Mouse (Mus musculus): Measurements from ENCODE around the gene Thrap3. TPM values are rescaled to one million over a fixed set of nuclear protein-coding genes. Genes with fewer than 3 reads are reported as not detected.

Gene Thrap3
- total and polyA plus RNA-seq, 3 experiments, result 37.9 to 118 (median 100) TPM

DNA sequence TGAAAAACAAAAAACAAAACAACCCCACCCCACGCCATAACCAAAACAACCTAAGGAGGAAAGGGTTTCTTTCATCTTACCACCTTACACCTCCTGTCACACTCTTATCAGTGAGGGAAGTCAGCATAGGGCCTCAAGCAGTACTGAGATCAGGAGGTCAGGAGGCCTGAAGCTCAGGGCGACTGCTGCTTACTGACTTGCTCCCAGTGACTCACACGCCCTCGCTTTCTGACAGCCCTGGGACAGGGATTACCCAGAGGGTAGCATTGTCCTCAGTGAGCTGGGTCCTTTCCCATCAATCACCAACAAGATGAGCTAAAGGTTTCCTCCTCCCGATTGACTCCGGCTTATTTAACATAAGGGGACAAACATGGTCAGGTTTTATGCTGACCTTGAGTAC, 4.5 kb upstream of the Thrap3 start:
- H3K27ac ChIP-seq, result no peak overlapping the region
- DNase-seq, result no peak
- no peak overlapping the region for H3K9ac ChIP-seq (ENCODE audit: low read depth, low read length)
- H3K4me1 ChIP-seq (ENCODE audit: control insufficient read depth, insufficient read depth, low read length), result peaks cover 1% of the 10 kb centered on the region; the same call in 1 of the 2 replicates
- intact Hi-C loops (cut with DNase I), result no loop called here
- H3K79me2 ChIP-seq (replicated peaks; ENCODE audit: control insufficient read depth, insufficient read depth, low read length), result no peaks in the 10 kb centered on the region
- H3K36me3 ChIP-seq (ENCODE audit: control insufficient read depth, insufficient read depth, low read length), result no peaks in the 10 kb centered on the region
- H3K27me3 ChIP-seq (ENCODE audit: control insufficient read depth, insufficient read depth, low read length), result no peaks in the 10 kb centered on the region
- TF ChIP-seq CTCF (IDR thresholded peaks at IDR 0.05) (no peak), EP300 (IDR thresholded peaks at IDR 0.05; ENCODE audit: insufficient read depth, low read depth, low read length) (no peak), POLR2A (IDR thresholded peaks at IDR 0.05; ENCODE audit: insufficient read depth, low read depth, low read length) (no peak)
- no peak overlapping the region for H3K4me3 ChIP-seq
- 74% methylated on average over 6 of the region's 6 CpGs for WGBS

DNA sequence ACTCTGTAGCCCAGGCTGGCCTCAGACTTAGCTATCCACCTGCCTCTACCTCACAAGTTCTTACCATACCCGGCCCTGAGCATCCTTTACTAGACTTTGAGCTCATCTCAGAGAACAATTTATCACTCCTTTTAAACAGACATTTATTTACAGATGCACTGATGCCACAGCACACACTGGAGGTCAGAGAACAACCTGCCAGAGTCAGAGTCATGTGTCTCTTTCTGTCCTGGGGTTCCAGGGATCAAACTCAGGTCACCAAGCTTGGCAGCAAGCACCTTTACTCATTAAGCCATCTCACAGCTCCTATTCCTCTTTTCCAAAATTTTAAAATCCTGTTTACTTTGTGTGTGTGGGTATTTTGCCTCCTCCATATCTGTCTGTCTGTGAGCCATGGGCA, 2.8 kb upstream of the Thrap3 start:
- no peaks in the 10 kb centered on the region for H3K27me3 ChIP-seq (ENCODE audit: control insufficient read depth, insufficient read depth, low read length)
- 79% methylated on average over 1 of the region's 1 CpGs for WGBS
- no peak overlapping the region for H3K9ac ChIP-seq (ENCODE audit: low read depth, low read length)
- H3K79me2 ChIP-seq (replicated peaks; ENCODE audit: control insufficient read depth, insufficient read depth, low read length), result no peaks in the 10 kb centered on the region; the same call in 1 of the 2 replicates
- H3K27ac ChIP-seq, result no peak overlapping the region
- intact Hi-C loops (cut with DNase I), result no loop called here
- peaks cover 7% of the 10 kb centered on the region for H3K36me3 ChIP-seq (ENCODE audit: control insufficient read depth, insufficient read depth, low read length)
- TF ChIP-seq CTCF (IDR thresholded peaks at IDR 0.05), result no peak
- TF ChIP-seq POLR2A (IDR thresholded peaks at IDR 0.05; ENCODE audit: insufficient read depth, low read depth, low read length), result no peak
- no peak for TF ChIP-seq EP300 (IDR thresholded peaks at IDR 0.05; ENCODE audit: insufficient read depth, low read depth, low read length)
- no peak for DNase-seq
- H3K4me3 ChIP-seq, result no peak overlapping the region
- H3K4me1 ChIP-seq (ENCODE audit: control insufficient read depth, insufficient read depth, low read length), result peaks cover 6% of the 10 kb centered on the region

DNA sequence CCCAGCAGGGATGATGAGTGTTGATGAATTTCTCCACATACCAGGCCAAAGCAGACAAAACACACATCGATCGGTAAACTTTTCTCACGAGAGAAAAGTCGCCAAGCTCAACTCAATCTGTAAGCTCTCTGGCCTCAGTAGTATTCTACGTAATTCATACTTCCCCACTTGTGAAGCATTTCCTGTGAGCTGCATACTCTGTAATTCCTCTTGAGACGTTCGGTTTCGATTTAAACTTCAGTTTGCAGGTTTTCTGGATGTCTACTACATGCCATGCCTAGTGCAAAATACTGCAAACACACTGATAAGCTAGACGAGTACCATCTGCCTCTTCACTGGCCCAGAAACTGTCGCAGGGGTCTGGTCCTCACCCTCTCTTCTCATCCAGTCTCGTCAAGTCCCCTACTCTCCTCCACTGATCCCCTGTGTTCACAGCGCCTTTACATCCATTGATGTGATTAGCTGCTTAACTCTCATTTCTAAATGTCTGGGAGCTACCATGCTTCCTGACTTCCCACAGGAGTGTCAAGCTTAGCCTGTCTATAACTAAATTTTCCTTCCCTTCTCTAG, 2.2 kb upstream of the Thrap3 start:
- H3K9ac ChIP-seq (ENCODE audit: low read depth, low read length), result no peak overlapping the region
- H3K4me1 ChIP-seq (ENCODE audit: control insufficient read depth, insufficient read depth, low read length), result peaks cover 8% of the 10 kb centered on the region
- peaks cover 13% of the 10 kb centered on the region for H3K36me3 ChIP-seq (ENCODE audit: control insufficient read depth, insufficient read depth, low read length)
- DNase-seq, result no peak
- intact Hi-C loops (cut with DNase I), result no loop called here
- no peak overlapping the region for H3K27ac ChIP-seq
- no peaks in the 10 kb centered on the region; the same call in 1 of the 2 replicates for H3K79me2 ChIP-seq (replicated peaks; ENCODE audit: control insufficient read depth, insufficient read depth, low read length)
- WGBS, result 61% methylated on average over 12 of the region's 12 CpGs
- H3K27me3 ChIP-seq (ENCODE audit: control insufficient read depth, insufficient read depth, low read length), result no peaks in the 10 kb centered on the region
- TF ChIP-seq CTCF (IDR thresholded peaks at IDR 0.05), result no peak
- no peak for TF ChIP-seq EP300 (IDR thresholded peaks at IDR 0.05; ENCODE audit: insufficient read depth, low read depth, low read length)
- no peak for TF ChIP-seq POLR2A (IDR thresholded peaks at IDR 0.05; ENCODE audit: insufficient read depth, low read depth, low read length)
- H3K4me3 ChIP-seq, result no peak overlapping the region

DNA sequence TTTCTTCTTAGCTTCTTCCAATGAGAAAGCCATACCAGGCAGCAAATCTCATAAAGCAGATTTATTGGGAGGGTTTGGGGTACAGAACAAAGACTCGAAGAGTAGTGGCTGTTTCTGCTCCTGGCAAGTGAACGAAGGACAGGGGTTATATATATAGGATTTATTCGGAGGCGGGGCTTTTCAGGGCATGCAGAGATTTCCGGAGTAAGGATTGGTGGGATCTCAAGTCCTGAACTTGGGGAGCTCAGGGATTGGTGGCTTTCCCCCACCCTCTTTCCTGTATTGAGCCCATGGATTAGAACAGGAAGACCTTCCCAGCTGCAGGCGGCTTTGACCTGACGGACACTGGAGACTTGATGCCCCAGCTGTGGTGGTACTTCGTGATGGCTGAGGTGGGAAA, 1.5 kb upstream of the Thrap3 start:
- Histone ChIP-seq H3K4me1 (ENCODE audit: control insufficient read depth, insufficient read depth, low read length) (peaks cover 12% of the 10 kb centered on the region), H3K27ac (peak overlapping the region; percentile 96; the same call in 1 of the 2 replicates), H3K36me3 (ENCODE audit: control insufficient read depth, insufficient read depth, low read length) (peaks cover 16% of the 10 kb centered on the region), H3K27me3 (ENCODE audit: control insufficient read depth, insufficient read depth, low read length) (no peaks in the 10 kb centered on the region), H3K79me2 (replicated peaks; ENCODE audit: control insufficient read depth, insufficient read depth, low read length) (peaks cover 2% of the 10 kb centered on the region), H3K4me3 (no peak overlapping the region), H3K9ac (ENCODE audit: low read depth, low read length) (no peak overlapping the region)
- DNase-seq, result no peak
- TF ChIP-seq POLR2A (IDR thresholded peaks at IDR 0.05; ENCODE audit: insufficient read depth, low read depth, low read length), result no peak
- TF ChIP-seq EP300 (IDR thresholded peaks at IDR 0.05; ENCODE audit: insufficient read depth, low read depth, low read length), result no peak
- WGBS, result 84% methylated on average over 8 of the region's 8 CpGs
- intact Hi-C loops (cut with DNase I), result no loop called here

DNA sequence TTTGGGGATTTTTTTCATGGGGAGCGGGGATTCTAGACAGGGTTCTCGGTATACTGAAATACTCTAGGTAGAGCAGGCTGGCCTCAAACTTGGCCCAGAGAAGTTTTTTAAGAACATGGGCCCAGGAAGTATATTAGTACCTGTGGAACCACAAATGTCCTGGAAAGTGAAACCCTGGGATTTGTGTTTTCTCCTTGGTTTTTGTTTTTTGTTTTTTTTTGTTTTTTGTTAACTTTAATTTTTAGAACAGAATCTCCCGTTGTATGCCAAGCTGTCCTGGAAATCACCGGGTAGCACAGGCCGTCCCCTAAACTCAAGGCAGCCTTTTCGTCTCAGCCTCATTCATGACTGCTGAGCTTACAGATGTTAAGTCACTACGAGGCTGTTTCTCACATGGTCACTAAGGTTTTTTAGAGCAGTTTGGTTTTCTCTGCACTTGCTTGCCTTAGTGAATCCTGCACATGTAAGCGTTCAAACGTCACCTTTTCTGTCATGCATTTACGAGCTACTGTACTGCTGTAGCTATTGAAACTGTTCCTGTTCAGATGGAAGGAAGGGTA, 856 bp upstream of the Thrap3 start:
- intact Hi-C loops (cut with DNase I), result loop anchor here (2.0 kb wide), 1 partner anchor 23 kb away; no protein-coding TSS in a partner anchor
- peaks cover 14% of the 10 kb centered on the region for H3K4me1 ChIP-seq (ENCODE audit: control insufficient read depth, insufficient read depth, low read length)
- H3K9ac ChIP-seq (ENCODE audit: low read depth, low read length), result no peak overlapping the region; the same call in 1 of the 2 replicates
- peaks cover 2% of the 10 kb centered on the region for H3K79me2 ChIP-seq (replicated peaks; ENCODE audit: control insufficient read depth, insufficient read depth, low read length)
- WGBS, result 77% methylated on average over 10 of the region's 10 CpGs
- peak overlapping the region; percentile 53 for H3K4me3 ChIP-seq
- H3K27me3 ChIP-seq (ENCODE audit: control insufficient read depth, insufficient read depth, low read length), result no peaks in the 10 kb centered on the region
- H3K27ac ChIP-seq, result peak overlapping the region; percentile 96
- no peak for DNase-seq
- H3K36me3 ChIP-seq (ENCODE audit: control insufficient read depth, insufficient read depth, low read length), result peaks cover 22% of the 10 kb centered on the region
- no peak for TF ChIP-seq CTCF (IDR thresholded peaks at IDR 0.05)
- TF ChIP-seq EP300 (IDR thresholded peaks at IDR 0.05; ENCODE audit: insufficient read depth, low read depth, low read length), result no peak
- no peak for TF ChIP-seq POLR2A (IDR thresholded peaks at IDR 0.05; ENCODE audit: insufficient read depth, low read depth, low read length)
